Mouse (Mus musculus) midbrain, embryonic 13.5 days (tissue): Measurements from ENCODE around the gene Rtl1. TPM values are rescaled to one million over a fixed set of nuclear protein-coding genes. Genes with fewer than 3 reads are reported as not detected.

Experiments
- ATAC-seq: fragments of 200-750 bp; cut with Nextera tagmentation; 2 replicates; pipeline ENCODE4 v1.8.0; 2017; ENCODE audit warnings: mild to moderate bottlenecking, moderate TSS enrichment, moderate library complexity
- H3K27ac ChIP-seq: fragments of 300-500 bp; sonication (generic); 2 replicates; pipeline ENCODE4 v1.5.1; 2015; ENCODE audit warnings: inconsistent platforms, mild to moderate bottlenecking, moderate library complexity
- H3K27me3 ChIP-seq: fragments of 300-500 bp; sonication (generic); 2 replicates; pipeline ENCODE4 v1.6.1; 2015; ENCODE audit warnings: mild to moderate bottlenecking, inconsistent platforms
- H3K36me3 ChIP-seq: fragments of 300-500 bp; sonication (generic); 2 replicates; pipeline ENCODE4 v1.6.1; 2015; ENCODE audit warnings: mild to moderate bottlenecking, inconsistent platforms
- H3K4me1 ChIP-seq: fragments of 300-500 bp; sonication (generic); replicated peaks from 2 replicates; pipeline ENCODE4 v1.6.1; 2015; ENCODE audit warnings: inconsistent platforms
- H3K4me2 ChIP-seq: fragments of 300-500 bp; sonication (generic); replicated peaks from 2 replicates; pipeline ENCODE4 v1.6.1; 2015; ENCODE audit warnings: moderate library complexity, mild to moderate bottlenecking, inconsistent platforms
- H3K4me3 ChIP-seq: fragments of 300-500 bp; sonication (generic); replicated peaks from 2 replicates; pipeline ENCODE4 v1.5.1; 2015; ENCODE audit warnings: mild to moderate bottlenecking, inconsistent platforms
- H3K9ac ChIP-seq: fragments of 300-500 bp; sonication (generic); replicated peaks from 2 replicates; pipeline ENCODE4 v1.6.1; 2015; ENCODE audit warnings: mild to moderate bottlenecking, inconsistent platforms
- H3K9me3 ChIP-seq: fragments of 300-500 bp; sonication (generic); 2 replicates; pipeline ENCODE4 v1.6.1; 2016; ENCODE audit warnings: mild to moderate bottlenecking, inconsistent platforms
- WGBS: fragments of 180-500 bp; shearing (Covaris S2); methylation state at CpG from one replicate; pipeline ENCODE4 v1.1.7; 2015; 5-methylcytosine and 5-hydroxymethylcytosine counted together
- polyA plus RNA-seq: library from polyadenylated mRNA; unstranded; fragments of >200 nt; fragmentation: Nextera tagmentation; extraction: Ambion mirVana; gene quantifications from 2 replicates; pipeline ENCODE4 v1.2.1, GENCODE M21; 2015

The Rtl1 gene
- polyA plus RNA-seq = 1.5 and 1.6 TPM in 2 replicates

DNA sequence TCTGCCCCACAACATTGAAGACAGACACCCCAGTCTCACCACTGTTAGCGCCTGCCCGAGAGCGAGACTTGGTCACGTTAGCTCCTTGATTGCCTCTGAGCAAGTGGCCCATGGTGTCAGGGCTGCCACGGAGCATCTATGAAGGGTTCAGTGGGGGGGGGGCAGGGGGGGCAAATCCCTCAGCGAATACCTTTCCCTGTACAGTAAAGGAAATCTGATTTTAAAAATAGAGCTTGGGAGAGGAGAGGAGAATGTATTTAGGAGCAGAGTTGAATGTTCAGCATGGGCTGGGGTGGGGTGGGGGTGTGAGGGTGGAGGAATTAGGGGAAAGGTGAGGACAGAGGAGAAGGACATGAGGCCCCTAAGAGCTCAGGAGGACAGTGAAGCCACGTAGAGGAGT, at the start of gene Rtl1:
Gene Rtl1, minus strand, starts transcription at position 101 of the 400 bp plus-strand sequence.
- H3K4me2 ChIP-seq = no peak within 1 kb of the TSS
- WGBS = 89% methylated on average over 7 of the region's 7 CpGs

DNA sequence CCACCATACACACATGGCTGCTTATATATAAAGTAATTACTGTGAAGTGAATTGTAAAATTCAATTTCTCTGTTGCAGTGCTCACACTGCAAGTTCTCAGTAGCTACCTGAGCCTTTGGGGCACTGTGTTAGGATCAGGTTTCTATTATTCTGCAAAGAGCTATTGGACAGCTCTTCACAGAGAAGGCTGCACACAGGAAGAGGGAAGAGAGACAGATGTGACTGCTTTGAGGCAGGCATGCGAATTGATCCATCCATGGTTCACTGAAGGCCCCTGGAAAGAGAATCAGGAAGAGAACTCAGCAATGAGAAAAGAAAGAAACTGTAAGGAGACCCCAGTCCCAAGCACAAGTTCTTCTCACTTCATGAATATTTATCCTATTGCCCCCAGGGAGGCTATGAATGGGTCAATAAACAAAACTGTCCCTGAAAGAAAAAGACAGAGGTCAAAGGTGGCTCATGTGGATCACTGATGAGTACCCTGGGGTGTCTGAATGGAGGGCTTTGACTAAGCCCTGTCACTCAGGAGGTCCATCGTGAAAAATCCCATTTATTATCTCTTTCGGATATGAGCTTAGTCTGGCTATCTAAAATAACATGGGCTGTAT, 40.5 kb upstream of the Rtl1 start:
- Histone ChIP-seq H3K9ac (no peak overlapping the region), H3K36me3 (0 out of 2 replicates have a peak, but pooled peaks cover 2% of the 10 kb centered on the region), H3K9me3 (no peaks in the 10 kb centered on the region), H3K4me2 (no peak overlapping the region), H3K27me3 (no peaks in the 10 kb centered on the region), H3K4me1 (peaks cover 10% of the 10 kb centered on the region), H3K27ac (peak overlapping the region; percentile 39; the same call in 1 of the 2 replicates), H3K4me3 (no peak overlapping the region)
- 2% methylated on average over 3 of the region's 3 CpGs for WGBS
- ATAC-seq = no peak

More for the DNA sequence above, at the start of gene Rtl1:
- H3K9ac ChIP-seq = no peak within 1 kb of the TSS
- peaks cover 51% of the 10 kb centered on the region for H3K36me3 ChIP-seq
- H3K27ac ChIP-seq = no peak within 1 kb of the TSS
- no peak for ATAC-seq
- H3K4me1 ChIP-seq = peaks cover 14% of the 10 kb centered on the region
- H3K4me3 ChIP-seq = no peak within 1 kb of the TSS
- no peaks in the 10 kb centered on the region for H3K9me3 ChIP-seq
- no peaks in the 10 kb centered on the region; the same call in 1 of the 2 replicates for H3K27me3 ChIP-seq

DNA sequence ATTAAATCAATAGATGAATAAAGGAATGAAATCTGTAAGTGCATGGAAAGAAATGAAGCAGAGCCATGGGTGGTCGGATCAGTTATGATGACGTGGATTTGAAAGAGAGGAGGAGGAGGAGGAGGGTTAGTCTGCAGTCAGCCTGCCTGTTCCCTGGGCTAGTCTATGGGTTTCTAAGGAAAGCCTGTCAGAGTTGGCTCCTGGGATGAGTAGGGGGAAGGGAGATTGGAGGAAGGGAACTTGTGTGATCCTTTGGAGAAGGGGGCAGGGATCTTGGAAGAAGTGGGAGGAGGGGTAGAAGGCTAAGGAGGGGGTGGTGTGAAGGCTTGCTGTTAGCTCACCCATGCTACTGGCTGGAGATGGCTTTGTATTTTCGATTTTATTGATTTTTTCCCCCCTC, 31.9 kb upstream of the Rtl1 start:
- Histone ChIP-seq H3K36me3 (0 out of 2 replicates have a peak, but pooled peaks cover 2% of the 10 kb centered on the region), H3K27me3 (no peaks in the 10 kb centered on the region), H3K4me3 (no peak overlapping the region), H3K9ac (no peak overlapping the region), H3K4me2 (no peak overlapping the region), H3K4me1 (peaks cover 12% of the 10 kb centered on the region), H3K9me3 (no peaks in the 10 kb centered on the region), H3K27ac (no peak overlapping the region)
- 28% methylated on average over 3 of the region's 3 CpGs for WGBS
- no peak for ATAC-seq

- peaks cover 12% of the 10 kb centered on the region for H3K4me1 ChIP-seq
- H3K4me2 ChIP-seq = no peak overlapping the region
- 77% methylated on average over 1 of the region's 1 CpGs for WGBS
- H3K9me3 ChIP-seq = no peaks in the 10 kb centered on the region
- no peak for ATAC-seq
- no peak overlapping the region for H3K4me3 ChIP-seq
- H3K9ac ChIP-seq = no peak overlapping the region
- H3K27me3 ChIP-seq = no peaks in the 10 kb centered on the region
- peaks cover 6% of the 10 kb centered on the region; the same call in 1 of the 2 replicates for H3K36me3 ChIP-seq
- H3K27ac ChIP-seq = no peak overlapping the region
Measured at GRCm38 (mm10) chr12:109628887-109629286, 28.8 kb upstream of the Rtl1 start.

- H3K4me2 ChIP-seq = no peak overlapping the region
- no peaks in the 10 kb centered on the region for H3K9me3 ChIP-seq
- no peak for ATAC-seq
- H3K9ac ChIP-seq = no peak overlapping the region
- H3K36me3 ChIP-seq = peaks cover 6% of the 10 kb centered on the region; the same call in 1 of the 2 replicates
- no peak overlapping the region for H3K27ac ChIP-seq
- H3K4me1 ChIP-seq = peaks cover 9% of the 10 kb centered on the region
- 92% methylated on average over 5 of the region's 5 CpGs for WGBS
- no peak overlapping the region for H3K4me3 ChIP-seq
- no peaks in the 10 kb centered on the region for H3K27me3 ChIP-seq
Measured at GRCm38 (mm10) chr12:109626910-109627309, 26.8 kb upstream of the Rtl1 start.

DNA sequence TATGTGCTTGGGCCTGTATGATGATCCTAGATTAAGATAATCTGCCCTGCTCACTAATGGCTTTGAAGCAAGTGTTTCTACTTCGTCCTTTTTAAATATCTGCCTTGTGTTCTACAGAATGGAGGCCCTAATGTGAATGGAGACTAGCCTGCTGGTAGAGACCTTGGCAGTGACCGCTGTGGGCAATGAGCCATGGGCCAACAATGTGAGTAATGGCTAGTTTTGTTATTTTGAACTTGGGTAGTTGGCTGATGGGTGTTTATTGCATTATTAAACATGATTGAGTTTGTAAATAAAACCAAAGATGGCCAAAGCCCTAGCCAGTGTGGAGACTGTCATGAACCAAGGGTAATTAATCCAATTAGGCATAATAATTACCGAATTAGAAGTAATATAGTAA, 20.1 kb upstream of the Rtl1 start:
- whole genome bisulfite sequencing = 92% methylated on average over 3 of the region's 3 CpGs

GRCm38 (mm10) chr12:109617993-109618392, 17.9 kb upstream of the Rtl1 start:
- Histone ChIP-seq H3K9me3 (no peaks in the 10 kb centered on the region), H3K27me3 (peaks cover 9% of the 10 kb centered on the region; the same call in 1 of the 2 replicates), H3K4me3 (no peak overlapping the region), H3K36me3 (peaks cover 39% of the 10 kb centered on the region), H3K4me2 (no peak overlapping the region), H3K4me1 (0 out of 2 replicates have a peak, but pooled peaks cover 3% of the 10 kb centered on the region), H3K27ac (no peak overlapping the region), H3K9ac (no peak overlapping the region)
- no peak for ATAC-seq
- 55% methylated on average over 14 of the region's 14 CpGs for WGBS

More for the DNA sequence above, 20.1 kb upstream of the Rtl1 start:
- H3K27me3 ChIP-seq = no peaks in the 10 kb centered on the region
- no peak overlapping the region for H3K27ac ChIP-seq
- H3K4me3 ChIP-seq = no peak overlapping the region
- peaks cover 30% of the 10 kb centered on the region for H3K36me3 ChIP-seq
- H3K4me1 ChIP-seq = 0 out of 2 replicates have a peak, but pooled peaks cover 3% of the 10 kb centered on the region
- no peak for ATAC-seq
- H3K4me2 ChIP-seq = no peak overlapping the region
- no peak overlapping the region for H3K9ac ChIP-seq
- H3K9me3 ChIP-seq = no peaks in the 10 kb centered on the region

GRCm38 (mm10) chr12:109617126-109617525, 17.0 kb upstream of the Rtl1 start:
- Histone ChIP-seq H3K27ac (no peak overlapping the region), H3K9me3 (no peaks in the 10 kb centered on the region), H3K4me3 (no peak overlapping the region), H3K36me3 (peaks cover 44% of the 10 kb centered on the region), H3K4me1 (0 out of 2 replicates have a peak, but pooled peaks cover 3% of the 10 kb centered on the region), H3K27me3 (peaks cover 9% of the 10 kb centered on the region; the same call in 1 of the 2 replicates), H3K9ac (no peak overlapping the region), H3K4me2 (0 out of 2 replicates have a peak overlapping the region, but pooled peaks have one; percentile 2)
- WGBS = 30% methylated on average over 15 of the region's 15 CpGs
- peak; percentile 62 for ATAC-seq

DNA sequence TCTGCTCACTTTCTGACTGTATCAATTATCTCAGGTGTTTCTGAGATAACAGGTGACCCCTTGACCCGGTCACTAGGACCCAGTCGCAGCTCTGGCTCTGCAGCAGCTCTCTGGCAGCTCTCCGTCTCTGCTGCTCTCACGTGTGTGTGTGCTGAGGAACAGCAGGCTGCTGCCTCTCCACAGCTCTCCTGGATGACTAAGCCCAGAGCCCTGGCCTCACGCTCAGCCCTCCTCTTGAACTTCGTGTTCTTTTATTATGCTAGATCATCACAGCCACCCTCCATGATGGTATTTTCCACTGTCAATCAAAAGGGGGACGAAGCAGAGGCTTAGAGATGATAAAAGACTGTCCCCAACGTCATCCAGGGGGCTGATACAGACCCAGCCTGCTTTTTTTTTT, 15.2 kb upstream of the Rtl1 start:
- 62% methylated on average over 8 of the region's 8 CpGs for WGBS

DNA sequence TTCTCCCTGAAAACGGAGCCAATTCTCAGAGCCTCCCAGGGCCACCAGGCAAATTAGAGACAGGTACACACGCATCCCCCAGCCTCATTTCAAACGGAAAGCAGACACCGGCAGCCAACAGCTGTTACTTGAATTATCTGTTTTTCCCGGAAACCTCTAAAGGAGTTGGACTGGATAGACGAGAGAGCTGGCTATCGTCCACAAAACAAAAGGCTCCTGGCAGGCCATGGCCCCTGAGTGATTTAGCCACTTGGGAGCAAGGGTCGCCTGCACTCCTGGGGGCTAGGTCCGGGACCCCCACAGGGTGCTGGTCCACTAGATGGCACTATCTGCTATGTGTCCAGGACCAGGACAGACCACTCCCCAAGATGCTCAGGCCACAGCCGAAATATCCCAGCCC, 14.3 kb upstream of the Rtl1 start:
- no peak for ATAC-seq
- Histone ChIP-seq H3K27ac (no peak overlapping the region), H3K9ac (no peak overlapping the region), H3K4me3 (no peak overlapping the region), H3K4me2 (no peak overlapping the region), H3K9me3 (peaks cover 18% of the 10 kb centered on the region; the same call in 1 of the 2 replicates), H3K36me3 (peaks cover 65% of the 10 kb centered on the region), H3K4me1 (0 out of 2 replicates have a peak, but pooled peaks cover 6% of the 10 kb centered on the region), H3K27me3 (peaks cover 9% of the 10 kb centered on the region; the same call in 1 of the 2 replicates)
- 49% methylated on average over 10 of the region's 10 CpGs for WGBS

More for the DNA sequence above, 15.2 kb upstream of the Rtl1 start:
- Histone ChIP-seq H3K4me2 (no peak overlapping the region), H3K27me3 (peaks cover 9% of the 10 kb centered on the region; the same call in 1 of the 2 replicates), H3K36me3 (peaks cover 55% of the 10 kb centered on the region), H3K4me3 (no peak overlapping the region), H3K9me3 (peaks cover 11% of the 10 kb centered on the region; the same call in 1 of the 2 replicates), H3K9ac (no peak overlapping the region), H3K4me1 (0 out of 2 replicates have a peak, but pooled peaks cover 6% of the 10 kb centered on the region), H3K27ac (no peak overlapping the region)
- no peak for ATAC-seq

DNA sequence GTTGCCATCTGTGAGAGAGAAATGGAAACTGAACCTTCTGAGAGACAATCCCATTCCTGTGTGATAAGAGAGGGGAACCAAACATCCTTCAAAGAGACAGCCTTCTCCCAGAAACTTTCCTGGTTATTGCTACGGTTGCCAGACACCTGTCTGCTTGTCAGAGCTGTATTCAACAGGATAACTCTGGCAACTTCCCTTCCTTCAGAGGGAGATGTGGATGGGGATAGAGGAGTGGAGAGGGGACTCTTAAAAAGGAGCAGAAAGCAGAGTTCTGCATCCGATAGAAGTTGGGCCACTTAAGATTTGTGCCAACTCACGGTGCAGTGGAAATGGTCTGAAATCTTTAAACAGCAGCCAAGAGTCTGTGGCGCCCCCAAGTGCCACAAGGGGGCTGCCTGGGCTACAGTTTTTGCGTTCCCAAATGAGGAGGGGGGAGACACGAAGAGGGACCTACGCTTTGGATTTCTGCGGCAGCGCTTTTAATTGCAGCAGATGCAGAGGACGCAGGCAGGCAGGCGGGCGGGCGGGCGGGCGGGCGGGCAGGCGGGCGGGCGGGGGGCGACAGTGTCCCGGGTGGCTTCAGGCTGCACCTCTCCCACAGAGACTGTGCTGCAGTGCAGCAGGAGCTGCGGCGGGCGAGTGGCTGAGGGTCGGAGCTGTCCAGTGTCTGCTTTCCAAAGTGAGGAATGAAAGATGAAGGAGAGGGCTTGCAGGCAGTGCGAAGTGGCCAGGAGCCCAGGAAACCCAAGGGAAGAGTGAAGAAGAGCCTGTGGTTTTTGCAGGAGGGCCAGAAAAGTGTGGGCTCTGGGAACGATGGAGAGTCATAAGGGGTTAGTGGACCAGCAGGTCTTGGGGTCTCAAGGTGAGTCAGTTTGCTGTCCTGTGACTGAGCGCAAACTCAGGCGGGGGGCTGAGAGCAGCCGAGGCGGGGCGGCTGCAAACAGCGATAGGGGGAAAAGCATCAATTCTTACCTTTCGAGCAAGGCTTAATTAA, 12.6 kb upstream of the Rtl1 start:
- Histone ChIP-seq H3K9me3 (peaks cover 18% of the 10 kb centered on the region; the same call in 1 of the 2 replicates), H3K27me3 (peaks cover 9% of the 10 kb centered on the region; the same call in 1 of the 2 replicates), H3K4me2 (peak overlapping the region; percentile 52), H3K4me1 (peaks cover 13% of the 10 kb centered on the region; the same call in 1 of the 2 replicates), H3K4me3 (peak overlapping the region; percentile 32), H3K9ac (peak overlapping the region; percentile 49; the same call in 1 of the 2 replicates), H3K27ac (peak overlapping the region; percentile 51; the same call in 1 of the 2 replicates), H3K36me3 (peaks cover 78% of the 10 kb centered on the region)
- 44% methylated on average over 34 of the region's 34 CpGs for WGBS
- no peak for ATAC-seq
